Comparison of ENCODE assay signal across 8 mouse cellular contexts in the genomic region with DNA sequence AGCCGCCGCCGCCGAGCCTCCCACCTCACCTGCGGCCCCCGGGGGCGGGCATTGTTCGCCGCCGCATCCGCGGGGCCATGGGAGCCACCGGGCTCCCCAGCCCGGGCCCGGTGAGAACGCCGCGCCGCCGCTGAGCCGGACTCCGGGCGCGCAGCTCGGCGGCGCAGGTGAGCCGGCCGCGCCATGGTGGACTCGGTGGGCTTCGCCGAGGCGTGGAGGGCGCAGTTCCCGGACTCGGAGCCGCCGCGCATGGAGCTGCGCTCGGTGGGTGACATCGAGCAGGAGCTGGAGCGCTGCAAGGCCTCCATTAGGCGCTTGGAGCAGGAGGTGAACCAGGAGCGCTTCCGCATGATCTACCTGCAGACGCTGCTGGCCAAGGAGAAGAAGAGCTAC. TPM values are rescaled to one million over a fixed set of nuclear protein-coding genes. Genes with fewer than 3 reads are reported as not detected.
DNase-seq lines count a peak whose midpoint lies in the region; ATAC-seq and TF ChIP-seq lines count a peak whose summit lies in the region.

No protein-coding gene starts in this region.

- no peaks in the 10 kb centered on the region for H3K36me3 ChIP-seq in liver, adult 2 months (ENCODE audit: control insufficient read depth, insufficient read depth, low read length)
- H3K36me3 ChIP-seq in embryonic facial prominence, embryonic 11.5 days (replicated peaks; ENCODE audit: control insufficient read depth, insufficient read depth, low read depth, low read length), result no peaks in the 10 kb centered on the region
- no peaks in the 10 kb centered on the region for H3K36me3 ChIP-seq in midbrain, embryonic 13.5 days

- peaks cover 37% of the 10 kb centered on the region for H3K4me1 ChIP-seq in liver, adult 2 months (ENCODE audit: control insufficient read depth, insufficient read depth, low read length)
- peaks cover 8% of the 10 kb centered on the region for H3K4me1 ChIP-seq in embryonic facial prominence, embryonic 11.5 days (ENCODE audit: control insufficient read depth, insufficient read depth, low read length)
- H3K4me1 ChIP-seq in midbrain, embryonic 13.5 days (replicated peaks), result peaks cover 85% of the 10 kb centered on the region

- peak overlapping the region; percentile 66 for H3K9ac ChIP-seq in liver, adult 2 months (ENCODE audit: low read depth, low read length)
- H3K9ac ChIP-seq in embryonic facial prominence, embryonic 11.5 days (replicated peaks; ENCODE audit: low read length), result peak overlapping the region; percentile 83
- H3K9ac ChIP-seq in midbrain, embryonic 13.5 days (replicated peaks), result peak overlapping the region; percentile 91

- 0 out of 2 replicates have a peak overlapping the region, but pooled peaks have one; percentile 1 for H3K27ac ChIP-seq in liver, adult 2 months (replicated peaks; ENCODE audit: insufficient read depth, low read depth, low read length)
- peak overlapping the region; percentile 28 for H3K27ac ChIP-seq in embryonic facial prominence, embryonic 11.5 days (replicated peaks; ENCODE audit: low read depth, low read length)
- H3K27ac ChIP-seq in midbrain, embryonic 13.5 days, result peak overlapping the region; percentile 92

- H3K9me3 ChIP-seq in embryonic facial prominence, embryonic 11.5 days (replicated peaks; ENCODE audit: control insufficient read depth, low read length), result no peaks in the 10 kb centered on the region
- no peaks in the 10 kb centered on the region for H3K9me3 ChIP-seq in midbrain, embryonic 13.5 days

- H3K27me3 ChIP-seq in liver, adult 2 months (ENCODE audit: control insufficient read depth, insufficient read depth, low read length), result no peaks in the 10 kb centered on the region
- H3K27me3 ChIP-seq in embryonic facial prominence, embryonic 11.5 days (ENCODE audit: control insufficient read depth, insufficient read depth, low read length), result no peaks in the 10 kb centered on the region
- H3K27me3 ChIP-seq in midbrain, embryonic 13.5 days, result no peaks in the 10 kb centered on the region

- peaks cover 26% of the 10 kb centered on the region; the same call in 1 of the 2 replicates for H3K79me2 ChIP-seq in liver, adult 2 months (ENCODE audit: control insufficient read depth, insufficient read depth, low read length)

- DNase-seq in liver, adult 2 months (ENCODE audit: extremely low read depth, low read depth, low spot score), result no peak
- DNase-seq in liver, result no peak
- DNase-seq in T-cell, adult 2 months (ENCODE audit: low spot score), result peak; percentile 41
- DNase-seq in embryonic facial prominence, embryonic 11.5 days (ENCODE audit: low spot score), result peak; percentile 34
- DNase-seq in thymus, postnatal 36 days, result peak; percentile 36 to 52
- DNase-seq in c-Kit-positive CD71-positive TER-119-positive erythroid progenitor cells, embryonic 14.5 days (ENCODE audit: low spot score), result no peak

- H3K4me2 ChIP-seq in embryonic facial prominence, embryonic 11.5 days (ENCODE audit: low read depth, low read length), result peak overlapping the region; percentile 97
- H3K4me2 ChIP-seq in midbrain, embryonic 13.5 days (replicated peaks), result peak overlapping the region; percentile 93

- no peak for TF ChIP-seq POLR2A in liver, adult 2 months (IDR thresholded peaks at IDR 0.05; ENCODE audit: extremely low read depth, insufficient read depth, low read length)

- no peak for ATAC-seq in embryonic facial prominence, embryonic 11.5 days (replicated peaks; ENCODE audit: insufficient number of reproducible peaks, low FRiP score, low TSS enrichment, low read depth)
- ATAC-seq in inflammation-experienced regulatory T-cells, adult 6 months, result peak; percentile 32
- ATAC-seq in midbrain, embryonic 13.5 days, result peak; percentile 49; the same call in 1 of the 2 replicates

- TF ChIP-seq CTCF in liver, adult 2 months (IDR thresholded peaks at IDR 0.05; ENCODE audit: low read depth, low read length), result no peak

- H3K4me3 ChIP-seq in liver, adult 2 months (ENCODE audit: insufficient read depth, low read depth, low read length), result peak overlapping the region; percentile 68
- H3K4me3 ChIP-seq in embryonic facial prominence, embryonic 11.5 days (ENCODE audit: low read depth, low read length), result peak overlapping the region; percentile 93
- peak overlapping the region; percentile 92 for H3K4me3 ChIP-seq in midbrain, embryonic 13.5 days (replicated peaks)

- WGBS in liver, adult 2 months, result under 1% methylated on average over 48 of the region's 48 CpGs
- under 1% methylated on average over 35 of the region's 48 CpGs for WGBS in embryonic facial prominence, embryonic 11.5 days
- WGBS in midbrain, embryonic 13.5 days, result 0% methylated on average over 39 of the region's 48 CpGs

RNA-seq across cellular contexts. Expression of gene Bcr, which starts 0.4 kb away (rescaled TPM):
- total RNA-seq in liver, adult 2 months (2014; rRNA removed), result 7.5 and 12.0 TPM in 2 replicates
- 14.4 and 14.7 TPM in 2 replicates for polyA plus RNA-seq in liver, adult 2 months (2012; rRNA removed)
- polyA plus RNA-seq in embryonic facial prominence, embryonic 11.5 days (2014; fragmentation: Nextera tagmentation; extraction: Ambion mirVana), result 10.3 and 11.2 TPM in 2 replicates
- polyA plus RNA-seq in inflammation-experienced regulatory T-cells, adult 6 months (2017; shearing (Covaris generic)), result 1 to 10 TPM; 5.5 to 9.0 (median 6.4) TPM
- polyA plus RNA-seq in midbrain, embryonic 13.5 days (2015; fragmentation: Nextera tagmentation; extraction: Ambion mirVana), result 15.2 and 17.3 TPM in 2 replicates

RNA-seq across cellular contexts. Expression of gene Rab36, which starts 24.0 kb away (rescaled TPM):
- total RNA-seq in liver, adult 2 months (2014; rRNA removed), result 0.18 and 0.34 TPM in 2 replicates
- polyA plus RNA-seq in liver, adult 2 months (2012; rRNA removed), result 0.34 and 0.70 TPM in 2 replicates
- 7.6 and 8.5 TPM in 2 replicates for polyA plus RNA-seq in embryonic facial prominence, embryonic 11.5 days (2014; fragmentation: Nextera tagmentation; extraction: Ambion mirVana)
- polyA plus RNA-seq in inflammation-experienced regulatory T-cells, adult 6 months (2017; shearing (Covaris generic)), result 1 to 10 TPM in 1 of 3 experiments, under 1 TPM in 2; 0.51 to 1.3 (median 0.63) TPM
- polyA plus RNA-seq in midbrain, embryonic 13.5 days (2015; fragmentation: Nextera tagmentation; extraction: Ambion mirVana), result 14.8 and 19.7 TPM in 2 replicates

RNA-seq across cellular contexts. Expression of gene Rsph14, which starts 28.5 kb away (rescaled TPM):
- not detected in 2 replicates for total RNA-seq in liver, adult 2 months (2014; rRNA removed)
- not detected in 2 replicates for polyA plus RNA-seq in liver, adult 2 months (2012; rRNA removed)
- not detected in 2 replicates for polyA plus RNA-seq in embryonic facial prominence, embryonic 11.5 days (2014; fragmentation: Nextera tagmentation; extraction: Ambion mirVana)
- not detected for polyA plus RNA-seq in inflammation-experienced regulatory T-cells, adult 6 months (2017; shearing (Covaris generic))
- polyA plus RNA-seq in midbrain, embryonic 13.5 days (2015; fragmentation: Nextera tagmentation; extraction: Ambion mirVana), result 0.63 and 1.1 TPM in 2 replicates

Comparison
In these comparisons a context has a peak if more than half of its experiments do, and no peak if none do; other contexts are left out.
1. DNase-seq: peak in T-cell, adult 2 months (single experiment), embryonic facial prominence, embryonic 11.5 days (single experiment) and thymus, postnatal 36 days (2 of 2); none in liver, adult 2 months (single experiment), liver (single experiment) and c-Kit-positive CD71-positive TER-119-positive erythroid progenitor cells, embryonic 14.5 days (single experiment).
2. H3K27ac ChIP-seq: peak in every context shown above with its lines; median percentile 92 in midbrain, embryonic 13.5 days; 28 in embryonic facial prominence, embryonic 11.5 days; 1 in liver, adult 2 months.
3. Peak in every context shown above with its lines, with median percentiles within 50 percentile points of each other: H3K4me3 ChIP-seq and H3K9ac ChIP-seq.